Mouse (Mus musculus): ENCODE measurements around the gene Tmem189.

GRCm38 (mm10) chr2:167622352-167622751, 67.3 kb downstream of the Tmem189 start:
- TF ChIP-seq POLR2A (IDR thresholded peaks at IDR 0.05; ENCODE audit: borderline replicate concordance, control insufficient read depth, low read depth, low read length) (no peak), CTCF (IDR thresholded peaks at IDR 0.05; ENCODE audit: control insufficient read depth, insufficient read depth, low read length) (no peak)

Measured in bone marrow, adult 2 months (tissue).